Mouse (Mus musculus) heart, postnatal 0 days (tissue): ENCODE measurements at regions not wholly inside any gene's neighbourhood (a gene's known extent, or its start where the extent isn't known, plus 50 kb on each side); places are given as distances from the start of the nearest gene placed in this dataset.
A peak's percentile ranks its signal among the peaks of the same experiment; 100 is the strongest.
"Not testable (repeated sequence)": the region's sequence is repeated elsewhere in the genome, so short reads cannot be mapped to it uniquely, and the experiment has no call there.

Experiments
- ATAC-seq: fragments of 200-750 bp; cut with Nextera tagmentation; 2 replicates; pipeline ENCODE4 v1.8.0; 2017; ENCODE audit warnings: low read depth, moderate number of reproducible peaks, moderate library complexity; ENCODE audit not compliant: insufficient read depth
- DNase-seq: peaks from one replicate; pipeline ENCODE4 v3.0.0-alpha.2; 2016; ENCODE audit warnings: low spot score
- H3K27ac ChIP-seq: fragments of 300-500 bp; sonication (generic); 2 replicates; pipeline ENCODE4 v1.5.1; 2014; ENCODE audit warnings: low read depth, mild to moderate bottlenecking
- H3K27me3 ChIP-seq: fragments of 300-500 bp; sonication (generic); 2 replicates; pipeline ENCODE4 v1.6.1; 2014; ENCODE audit warnings: low read length, mixed read lengths; ENCODE audit not compliant: control insufficient read depth, insufficient read depth
- H3K36me3 ChIP-seq: fragments of 300-500 bp; sonication (generic); replicated peaks from 2 replicates; pipeline ENCODE4 v1.6.1; 2014; ENCODE audit warnings: low read length, mixed read lengths; ENCODE audit not compliant: control insufficient read depth, insufficient read depth
- H3K4me1 ChIP-seq: fragments of 300-500 bp; sonication (generic); 2 replicates; pipeline ENCODE4 v1.6.1; 2014; ENCODE audit warnings: antibody characterized with exemption; ENCODE audit not compliant: control insufficient read depth, insufficient read depth
- H3K4me2 ChIP-seq: fragments of 300-500 bp; sonication (generic); 2 replicates; pipeline ENCODE4 v1.6.1; 2014; ENCODE audit warnings: low read depth, mild to moderate bottlenecking, low read length, moderate library complexity
- H3K4me3 ChIP-seq: fragments of 300-500 bp; sonication (generic); 2 replicates; pipeline ENCODE4 v1.5.1; 2014; ENCODE audit warnings: low read depth, low read length
- H3K9ac ChIP-seq: fragments of 300-500 bp; sonication (generic); replicated peaks from 2 replicates; pipeline ENCODE4 v1.6.1; 2014; ENCODE audit warnings: low read depth, low read length, mixed read lengths
- H3K9me3 ChIP-seq: fragments of 300-500 bp; sonication (generic); replicated peaks from 2 replicates; pipeline ENCODE4 v1.6.1; 2016; ENCODE audit warnings: low read length; ENCODE audit not compliant: control insufficient read depth
- CTCF ChIP-seq: IDR thresholded peaks from 2 replicates; pipeline ENCODE4 v1.5.1; 2016; ENCODE audit warnings: antibody characterized with exemption, control low read depth, low read depth
- EP300 ChIP-seq: IDR thresholded peaks from 2 replicates; pipeline ENCODE4 v1.6.1; 2016; ENCODE audit warnings: antibody characterized with exemption, low read depth
- WGBS: fragments of 180-500 bp; shearing (Covaris S2); extraction: QIAGEN DNeasy Blood & Tissue Kit; methylation state at CpG from one replicate; pipeline ENCODE4 v1.1.7; 2014; 5-methylcytosine and 5-hydroxymethylcytosine counted together

GRCm38 (mm10) chr2:162867516-162868029 is 63.8 kb upstream of the Srsf6 start:
- TF ChIP-seq EP300 (no peak), CTCF (no peak)
- Histone ChIP-seq H3K9me3 (no peaks in the 10 kb centered on the region), H3K4me1 (no peaks in the 10 kb centered on the region), H3K27ac (no peak overlapping the region), H3K27me3 (0 out of 2 replicates have a peak, but pooled peaks cover 9% of the 10 kb centered on the region), H3K36me3 (no peaks in the 10 kb centered on the region), H3K4me2 (peak overlapping the region; percentile 12; the same call in 1 of the 2 replicates), H3K9ac (no peak overlapping the region), H3K4me3 (no peak overlapping the region)
- WGBS, result 8% methylated on average over 15 of the region's 15 CpGs
- ATAC-seq (no peak), DNase-seq (no peak)

- no peak for ATAC-seq
- Histone ChIP-seq H3K9ac (no peak overlapping the region), H3K27ac (no peak overlapping the region), H3K4me3 (no peak overlapping the region), H3K36me3 (no peaks in the 10 kb centered on the region), H3K4me2 (no peak overlapping the region), H3K4me1 (no peaks in the 10 kb centered on the region), H3K9me3 (no peaks in the 10 kb centered on the region), H3K27me3 (0 out of 2 replicates have a peak, but pooled peaks cover 9% of the 10 kb centered on the region)
- WGBS, result 22% methylated on average over 11 of the region's 11 CpGs
- no peak for TF ChIP-seq EP300
- TF ChIP-seq CTCF, result no peak
- no peak for DNase-seq
Observed at GRCm38 (mm10) chr2:162866613-162867314, 64.6 kb upstream of the Srsf6 start.

- no peak for DNase-seq
Observed at GRCm38 (mm10) chr2:162864571-162864970, 66.8 kb upstream of the Srsf6 start.

GRCm38 (mm10) chr2:162854606-162855005 is 76.7 kb upstream of the Srsf6 start:
- Histone ChIP-seq H3K27me3 (no peaks in the 10 kb centered on the region), H3K27ac (no peak overlapping the region), H3K4me1 (no peaks in the 10 kb centered on the region), H3K9me3 (no peaks in the 10 kb centered on the region), H3K9ac (no peak overlapping the region), H3K4me3 (no peak overlapping the region), H3K4me2 (no peak overlapping the region), H3K36me3 (no peaks in the 10 kb centered on the region)
- ATAC-seq (no peak), DNase-seq (no peak)
- WGBS, result 65% methylated on average over 6 of the region's 6 CpGs
- TF ChIP-seq EP300 (no peak), CTCF (no peak)

More at GRCm38 (mm10) chr2:162864571-162864970, 66.8 kb upstream of the Srsf6 start:
- TF ChIP-seq CTCF (no peak), EP300 (no peak)
- H3K27me3 ChIP-seq, result 0 out of 2 replicates have a peak, but pooled peaks cover 9% of the 10 kb centered on the region
- no peak for ATAC-seq
- H3K4me2 ChIP-seq, result no peak overlapping the region
- H3K4me3 ChIP-seq, result no peak overlapping the region
- no peak overlapping the region for H3K27ac ChIP-seq
- no peaks in the 10 kb centered on the region for H3K36me3 ChIP-seq
- H3K4me1 ChIP-seq, result no peaks in the 10 kb centered on the region
- H3K9me3 ChIP-seq, result no peaks in the 10 kb centered on the region
- no peak overlapping the region for H3K9ac ChIP-seq
- 54% methylated on average over 1 of the region's 1 CpGs for WGBS

GRCm38 (mm10) chr2:162853576-162853975 is 77.8 kb upstream of the Srsf6 start:
- ATAC-seq, result no peak
- TF ChIP-seq CTCF (no peak), EP300 (no peak)
- Histone ChIP-seq H3K9me3 (no peaks in the 10 kb centered on the region), H3K4me2 (no peak overlapping the region), H3K9ac (no peak overlapping the region), H3K4me3 (no peak overlapping the region), H3K27me3 (no peaks in the 10 kb centered on the region), H3K4me1 (no peaks in the 10 kb centered on the region), H3K36me3 (no peaks in the 10 kb centered on the region), H3K27ac (no peak overlapping the region)
- DNase-seq, result no peak
- 53% methylated on average over 7 of the region's 7 CpGs for WGBS

- not testable (repeated sequence) for ATAC-seq, H3K4me1 ChIP-seq, DNase-seq, H3K9ac ChIP-seq, H3K9me3 ChIP-seq, H3K36me3 ChIP-seq, H3K4me3 ChIP-seq, H3K27me3 ChIP-seq, H3K27ac ChIP-seq, H3K4me2 ChIP-seq
- 72% methylated on average over 9 of the region's 9 CpGs for WGBS
Observed at GRCm38 (mm10) chr2:162841761-162842160, 89.6 kb upstream of the Srsf6 start.
